Mouse (Mus musculus) gastrocnemius, adult 8-10 months (tissue): Measurements from ENCODE around the gene Slit2. TPM values are rescaled to one million over a fixed set of nuclear protein-coding genes. Genes with fewer than 3 reads are reported as not detected.

Experiments used
- DNase-seq, 2 experiments: peaks; one replicate each; pipeline ENCODE4 v3.0.0; 2022; ENCODE audit warnings: low spot score in 2 of 2
- total RNA-seq, 4 experiments: library from RNA; stranded (reverse); gene quantifications; 2 replicates each; pipeline ENCODE4 v1.2.4; 2022

Slit2 gene
- 1 to 10 TPM in 1 of 4 experiments, under 1 TPM in 3; 0.43 to 2.1 (median 0.65) TPM for total RNA-seq

- DNase-seq = peak; percentile 47 to 54
Observed at GRCm38 (mm10) chr5:47982941-47983701, at the start of gene Slit2. Slit2 (plus strand) TSS chr5:47983138.

GRCm38 (mm10) chr5:47938586-47939372 is 44.2 kb upstream of the Slit2 start:
- no peak for DNase-seq

- DNase-seq = no peak
Observed at GRCm38 (mm10) chr5:47956451-47956850, 26.5 kb upstream of the Slit2 start.

- no peak for DNase-seq
Observed at GRCm38 (mm10) chr5:47975795-47976194, 7.1 kb upstream of the Slit2 start.

GRCm38 (mm10) chr5:47979371-47979770 is 3.6 kb upstream of the Slit2 start:
- DNase-seq = no peak

- DNase-seq = no peak
Observed at GRCm38 (mm10) chr5:47980459-47980858, 2.5 kb upstream of the Slit2 start.

GRCm38 (mm10) chr5:47981951-47982350 is 987 bp upstream of the Slit2 start:
- no peak for DNase-seq

- no peak for DNase-seq
Observed at GRCm38 (mm10) chr5:47983746-47984583, 1.0 kb downstream of the Slit2 start.

GRCm38 (mm10) chr5:47984584-47985197 is 1.8 kb downstream of the Slit2 start:
- no peak for DNase-seq

- DNase-seq = no peak
Observed at GRCm38 (mm10) chr5:47985198-47985631, 2.3 kb downstream of the Slit2 start.

GRCm38 (mm10) chr5:47985901-47986670 is 3.1 kb downstream of the Slit2 start:
- no peak for DNase-seq

GRCm38 (mm10) chr5:47990926-47991325 is 8.0 kb downstream of the Slit2 start:
- no peak for DNase-seq

- no peak for DNase-seq
Observed at GRCm38 (mm10) chr5:48003708-48004415, 20.9 kb downstream of the Slit2 start.

GRCm38 (mm10) chr5:48005533-48005932 is 22.6 kb downstream of the Slit2 start:
- DNase-seq = no peak

GRCm38 (mm10) chr5:48006059-48006458 is 23.1 kb downstream of the Slit2 start:
- DNase-seq = no peak

- no peak for DNase-seq
Observed at GRCm38 (mm10) chr5:48023441-48023840, 40.5 kb downstream of the Slit2 start.

GRCm38 (mm10) chr5:48034875-48035274 is 51.9 kb downstream of the Slit2 start:
- DNase-seq = no peak

- no peak for DNase-seq
Observed at GRCm38 (mm10) chr5:48038033-48038432, 55.1 kb downstream of the Slit2 start.

- no peak for DNase-seq
Observed at GRCm38 (mm10) chr5:48048986-48049751, 66.2 kb downstream of the Slit2 start.
